Mouse (Mus musculus): ENCODE measurements around the gene Rbpj. TPM values are rescaled to one million over a fixed set of nuclear protein-coding genes. Genes with fewer than 3 reads are reported as not detected.
A peak's percentile ranks its signal among the peaks of the same experiment; 100 is the strongest.
"Not testable (repeated sequence)": the region's sequence is repeated elsewhere in the genome, so short reads cannot be mapped to it uniquely, and the experiment has no call there.

Gene Rbpj
- polyA plus RNA-seq, 1 experiment from 2014 or later: 33.1 TPM

DNA sequence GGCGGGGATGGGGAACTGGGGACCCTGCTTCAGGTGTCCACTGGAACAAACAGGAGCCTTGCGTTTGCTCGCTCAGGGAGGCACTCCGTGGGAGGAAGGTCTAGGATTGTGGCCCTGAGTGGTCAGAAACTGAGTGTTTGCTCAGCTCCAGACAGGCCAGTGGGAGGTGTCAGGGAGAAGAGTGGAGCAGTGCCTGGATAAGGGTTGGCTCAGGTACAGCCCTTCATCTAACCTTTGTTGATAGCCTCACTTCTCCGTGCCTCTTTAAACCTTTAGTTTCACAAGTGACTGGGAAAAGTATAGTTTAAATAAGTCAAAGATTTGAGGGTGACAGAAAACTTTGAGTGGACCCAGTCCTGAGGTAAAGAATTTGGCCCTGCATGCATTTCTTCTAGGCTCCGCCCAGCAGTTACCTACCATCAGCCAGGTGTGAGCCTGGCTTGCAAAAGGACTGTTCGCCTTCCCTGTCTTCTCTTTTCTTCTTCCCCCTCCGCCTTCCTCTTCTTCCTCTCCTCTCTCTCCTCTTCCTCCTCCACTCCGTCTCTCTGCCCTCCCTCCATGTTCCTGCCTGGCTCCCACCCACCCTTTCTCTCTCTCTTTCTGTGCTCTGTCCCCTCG lies 204.5 kb downstream of the Rbpj start:
- no peak for ATAC-seq (ENCODE audit: low FRiP score, low TSS enrichment)
- 78% methylated on average over 10 of the region's 10 CpGs for WGBS

DNA sequence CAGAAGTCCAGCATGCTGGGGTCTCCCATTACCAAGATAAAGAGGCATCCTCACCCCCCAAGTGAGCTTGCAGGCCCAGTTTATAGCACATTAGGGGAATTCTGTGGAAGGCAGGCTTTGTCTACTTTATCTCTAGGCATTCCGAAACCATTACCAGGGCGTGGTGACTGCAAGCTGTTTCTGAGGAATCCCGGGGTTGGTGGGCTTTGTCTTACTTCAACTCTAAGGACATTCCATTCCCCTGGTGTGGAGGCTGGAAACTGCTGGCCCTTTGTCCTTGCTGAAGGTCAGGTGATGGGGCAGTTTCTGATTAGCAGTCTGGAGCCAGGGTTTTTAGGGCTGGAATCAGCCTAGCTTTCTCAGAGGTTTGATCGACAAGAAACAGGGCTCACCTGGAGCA lies 205.6 kb downstream of the Rbpj start:
- Histone ChIP-seq H3K9me3 (ENCODE audit: low read length) (no peaks in the 10 kb centered on the region), H3K27ac (ENCODE audit: low read length) (no peak overlapping the region), H3K9ac (replicated peaks; ENCODE audit: low read length) (no peak overlapping the region), H3K4me1 (ENCODE audit: insufficient read depth, low read length) (no peaks in the 10 kb centered on the region), H3K36me3 (ENCODE audit: insufficient read depth, low read length) (no peaks in the 10 kb centered on the region), H3K27me3 (ENCODE audit: insufficient read depth, low read length) (no peaks in the 10 kb centered on the region), H3K4me3 (ENCODE audit: low read length) (no peak overlapping the region), H3K4me2 (replicated peaks; ENCODE audit: low read depth, low read length) (no peak overlapping the region)
- 73% methylated on average over 4 of the region's 4 CpGs for WGBS
- no peak for ATAC-seq (ENCODE audit: low FRiP score, low TSS enrichment)

More for the DNA sequence above, 204.5 kb downstream of the Rbpj start:
- Histone ChIP-seq H3K9me3 (ENCODE audit: low read length) (no peaks in the 10 kb centered on the region), H3K4me3 (ENCODE audit: low read length) (no peak overlapping the region), H3K27ac (ENCODE audit: low read length) (no peak overlapping the region), H3K36me3 (ENCODE audit: insufficient read depth, low read length) (no peaks in the 10 kb centered on the region), H3K27me3 (ENCODE audit: insufficient read depth, low read length) (no peaks in the 10 kb centered on the region), H3K9ac (replicated peaks; ENCODE audit: low read length) (no peak overlapping the region), H3K4me1 (ENCODE audit: insufficient read depth, low read length) (no peaks in the 10 kb centered on the region), H3K4me2 (replicated peaks; ENCODE audit: low read depth, low read length) (no peak overlapping the region)

GRCm38 (mm10) chr5:53672352-53672751 lies 206.4 kb downstream of the Rbpj start:
- Histone ChIP-seq H3K4me3 (ENCODE audit: low read length) (no peak overlapping the region), H3K27ac (ENCODE audit: low read length) (no peak overlapping the region), H3K9me3 (ENCODE audit: low read length) (no peaks in the 10 kb centered on the region), H3K27me3 (ENCODE audit: insufficient read depth, low read length) (no peaks in the 10 kb centered on the region), H3K9ac (replicated peaks; ENCODE audit: low read length) (no peak overlapping the region), H3K4me2 (replicated peaks; ENCODE audit: low read depth, low read length) (no peak overlapping the region), H3K36me3 (ENCODE audit: insufficient read depth, low read length) (no peaks in the 10 kb centered on the region), H3K4me1 (ENCODE audit: insufficient read depth, low read length) (no peaks in the 10 kb centered on the region)
- 16% methylated on average over 5 of the region's 5 CpGs for WGBS
- ATAC-seq (ENCODE audit: low FRiP score, low TSS enrichment): peak; percentile 80

DNA sequence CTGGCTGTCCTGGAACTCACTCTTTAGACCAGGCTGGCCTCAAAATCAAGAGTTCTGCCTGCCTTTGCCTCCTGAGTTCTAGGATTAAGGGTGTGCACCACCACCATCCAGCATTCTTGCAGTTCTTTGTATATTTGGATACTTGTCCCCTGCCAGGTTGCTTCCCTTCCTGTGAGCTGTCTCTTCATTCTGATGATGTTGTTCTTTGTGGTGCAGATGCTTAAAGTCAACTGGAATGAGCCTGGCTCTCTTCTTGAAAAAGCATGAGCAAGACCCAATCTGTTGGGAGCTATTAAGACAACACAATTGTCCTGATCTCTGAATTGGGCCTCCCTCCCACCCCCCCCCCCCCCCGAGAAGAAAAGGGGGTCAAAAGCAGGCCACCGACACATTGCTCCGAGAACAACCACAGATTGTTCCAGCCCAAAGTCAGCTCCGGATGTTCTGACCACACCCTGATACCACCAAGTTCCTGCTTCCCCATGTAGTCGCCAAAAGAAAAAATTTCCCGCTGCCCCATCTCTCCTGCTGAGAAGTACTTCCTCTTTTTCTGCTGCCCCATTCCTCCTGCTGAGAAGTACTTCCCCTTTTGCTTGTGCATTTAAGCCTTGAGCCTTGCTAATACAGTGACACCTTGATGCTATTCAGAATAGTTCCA lies 207.7 kb downstream of the Rbpj start:
- not testable (repeated sequence) for ATAC-seq (ENCODE audit: low FRiP score, low TSS enrichment); H3K4me2 ChIP-seq (replicated peaks; ENCODE audit: low read depth, low read length); H3K36me3 ChIP-seq (ENCODE audit: insufficient read depth, low read length); H3K4me3 ChIP-seq (ENCODE audit: low read length); H3K9me3 ChIP-seq (ENCODE audit: low read length); H3K27ac ChIP-seq (ENCODE audit: low read length); H3K4me1 ChIP-seq (ENCODE audit: insufficient read depth, low read length); H3K9ac ChIP-seq (replicated peaks; ENCODE audit: low read length); H3K27me3 ChIP-seq (ENCODE audit: insufficient read depth, low read length)
- WGBS: 93% methylated on average over 6 of the region's 6 CpGs

DNA sequence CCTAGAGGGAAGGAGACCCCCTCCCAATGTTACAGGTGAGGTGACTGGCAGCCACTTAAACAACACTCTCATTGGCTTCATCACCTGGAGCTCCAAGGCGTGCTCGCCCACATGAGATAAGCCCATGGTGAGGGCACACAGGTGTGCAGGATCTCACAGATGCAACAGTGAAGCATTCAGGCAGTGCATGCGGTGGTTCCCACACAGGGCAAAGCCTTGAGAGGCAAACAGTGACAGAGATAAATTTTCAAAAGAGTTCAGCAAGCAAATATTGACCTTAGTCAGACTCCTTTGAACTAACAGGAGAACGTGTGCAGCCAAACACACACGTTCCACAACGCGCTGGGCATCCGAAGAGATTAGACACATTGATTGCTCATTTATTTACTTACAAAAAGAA lies 210.7 kb downstream of the Rbpj start:
- no peak overlapping the region for H3K4me3 ChIP-seq (ENCODE audit: low read length)
- ATAC-seq (ENCODE audit: low FRiP score, low TSS enrichment): no peak
- H3K4me2 ChIP-seq (replicated peaks; ENCODE audit: low read depth, low read length): no peak overlapping the region
- no peaks in the 10 kb centered on the region for H3K4me1 ChIP-seq (ENCODE audit: insufficient read depth, low read length)
- no peak overlapping the region for H3K27ac ChIP-seq (ENCODE audit: low read length)
- no peaks in the 10 kb centered on the region for H3K36me3 ChIP-seq (ENCODE audit: insufficient read depth, low read length)
- WGBS: 73% methylated on average over 8 of the region's 8 CpGs
- H3K9me3 ChIP-seq (ENCODE audit: low read length): no peaks in the 10 kb centered on the region
- no peak overlapping the region for H3K9ac ChIP-seq (replicated peaks; ENCODE audit: low read length)
- no peaks in the 10 kb centered on the region for H3K27me3 ChIP-seq (ENCODE audit: insufficient read depth, low read length)

- no peak overlapping the region for H3K9ac ChIP-seq (replicated peaks; ENCODE audit: low read length)
- H3K36me3 ChIP-seq (ENCODE audit: insufficient read depth, low read length): no peaks in the 10 kb centered on the region
- no peak overlapping the region for H3K4me3 ChIP-seq (ENCODE audit: low read length)
- H3K27me3 ChIP-seq (ENCODE audit: insufficient read depth, low read length): no peaks in the 10 kb centered on the region
- H3K4me2 ChIP-seq (replicated peaks; ENCODE audit: low read depth, low read length): no peak overlapping the region
- no peaks in the 10 kb centered on the region for H3K4me1 ChIP-seq (ENCODE audit: insufficient read depth, low read length)
- H3K9me3 ChIP-seq (ENCODE audit: low read length): no peaks in the 10 kb centered on the region
- 56% methylated on average over 13 of the region's 13 CpGs for WGBS
- no peak overlapping the region for H3K27ac ChIP-seq (ENCODE audit: low read length)
- no peak for ATAC-seq (ENCODE audit: low FRiP score, low TSS enrichment)
Observed at GRCm38 (mm10) chr5:53678036-53678767, 212.2 kb downstream of the Rbpj start.

DNA sequence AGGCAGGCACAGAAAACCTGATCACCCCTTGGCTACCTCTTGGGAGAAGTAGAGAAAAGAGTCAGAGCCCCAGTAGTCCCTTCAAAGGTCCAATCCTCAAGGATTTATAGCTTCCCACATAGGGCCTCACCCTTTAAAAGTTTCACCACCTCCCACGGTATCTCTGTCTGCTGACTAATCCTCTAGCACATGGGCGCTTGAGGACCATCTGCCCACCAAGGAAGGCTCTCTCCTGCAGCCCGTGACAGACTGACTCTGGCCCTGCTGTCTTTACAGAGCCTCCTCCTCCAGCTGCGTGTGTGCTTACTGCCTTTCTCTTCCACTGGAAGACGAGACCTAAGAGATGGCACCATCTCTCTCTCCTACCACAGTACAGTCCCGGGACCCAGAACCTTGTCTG lies 213.7 kb downstream of the Rbpj start:
- H3K9ac ChIP-seq (replicated peaks; ENCODE audit: low read length): no peak overlapping the region
- H3K9me3 ChIP-seq (ENCODE audit: low read length): no peaks in the 10 kb centered on the region
- H3K36me3 ChIP-seq (ENCODE audit: insufficient read depth, low read length): no peaks in the 10 kb centered on the region
- 41% methylated on average over 6 of the region's 6 CpGs for WGBS
- H3K4me1 ChIP-seq (ENCODE audit: insufficient read depth, low read length): no peaks in the 10 kb centered on the region
- no peak overlapping the region for H3K4me3 ChIP-seq (ENCODE audit: low read length)
- H3K27me3 ChIP-seq (ENCODE audit: insufficient read depth, low read length): no peaks in the 10 kb centered on the region
- no peak for ATAC-seq (ENCODE audit: low FRiP score, low TSS enrichment)
- no peak overlapping the region for H3K4me2 ChIP-seq (replicated peaks; ENCODE audit: low read depth, low read length)
- H3K27ac ChIP-seq (ENCODE audit: low read length): no peak overlapping the region

- H3K27me3 ChIP-seq (ENCODE audit: insufficient read depth, low read length): no peaks in the 10 kb centered on the region
- no peak overlapping the region for H3K4me3 ChIP-seq (ENCODE audit: low read length)
- WGBS: 86% methylated on average over 3 of the region's 3 CpGs
- H3K4me2 ChIP-seq (replicated peaks; ENCODE audit: low read depth, low read length): no peak overlapping the region
- H3K9me3 ChIP-seq (ENCODE audit: low read length): no peaks in the 10 kb centered on the region
- H3K36me3 ChIP-seq (ENCODE audit: insufficient read depth, low read length): no peaks in the 10 kb centered on the region
- no peak overlapping the region for H3K27ac ChIP-seq (ENCODE audit: low read length)
- no peaks in the 10 kb centered on the region for H3K4me1 ChIP-seq (ENCODE audit: insufficient read depth, low read length)
- ATAC-seq (ENCODE audit: low FRiP score, low TSS enrichment): no peak
- H3K9ac ChIP-seq (replicated peaks; ENCODE audit: low read length): no peak overlapping the region
Observed at GRCm38 (mm10) chr5:53683916-53684315, 218.0 kb downstream of the Rbpj start.

- Histone ChIP-seq H3K9me3 (ENCODE audit: low read length) (no peaks in the 10 kb centered on the region), H3K4me1 (ENCODE audit: insufficient read depth, low read length) (no peaks in the 10 kb centered on the region), H3K9ac (replicated peaks; ENCODE audit: low read length) (no peak overlapping the region), H3K4me3 (ENCODE audit: low read length) (no peak overlapping the region), H3K27me3 (ENCODE audit: insufficient read depth, low read length) (no peaks in the 10 kb centered on the region), H3K27ac (ENCODE audit: low read length) (no peak overlapping the region), H3K4me2 (replicated peaks; ENCODE audit: low read depth, low read length) (no peak overlapping the region), H3K36me3 (ENCODE audit: insufficient read depth, low read length) (no peaks in the 10 kb centered on the region)
- 77% methylated on average over 1 of the region's 1 CpGs for WGBS
- no peak for ATAC-seq (ENCODE audit: low FRiP score, low TSS enrichment)
Observed at GRCm38 (mm10) chr5:53684417-53684816, 218.5 kb downstream of the Rbpj start.

DNA sequence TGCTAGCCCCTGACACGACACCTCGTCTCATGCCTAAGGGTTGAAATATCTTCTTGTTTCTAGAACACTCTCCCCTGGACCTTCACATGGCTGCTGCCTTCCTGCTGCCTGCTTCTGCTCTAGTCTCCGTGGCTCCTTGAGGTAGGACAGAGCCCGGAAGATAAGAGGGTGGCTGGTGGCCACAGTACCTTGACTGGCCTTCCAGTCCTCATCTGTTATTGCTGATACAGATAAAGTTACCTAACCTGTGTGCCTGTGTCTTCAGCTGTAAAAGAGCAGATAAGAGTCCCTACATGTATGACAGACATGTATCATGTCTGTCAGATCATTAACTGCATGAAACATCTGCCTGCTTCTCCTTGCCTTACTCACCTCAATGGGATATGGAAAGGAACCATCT lies 219.7 kb downstream of the Rbpj start:
- no peak for ATAC-seq (ENCODE audit: low FRiP score, low TSS enrichment)
- Histone ChIP-seq H3K27me3 (ENCODE audit: insufficient read depth, low read length) (no peaks in the 10 kb centered on the region), H3K36me3 (ENCODE audit: insufficient read depth, low read length) (no peaks in the 10 kb centered on the region), H3K4me3 (ENCODE audit: low read length) (no peak overlapping the region), H3K4me1 (ENCODE audit: insufficient read depth, low read length) (no peaks in the 10 kb centered on the region), H3K4me2 (replicated peaks; ENCODE audit: low read depth, low read length) (no peak overlapping the region), H3K27ac (ENCODE audit: low read length) (no peak overlapping the region), H3K9me3 (ENCODE audit: low read length) (no peaks in the 10 kb centered on the region), H3K9ac (replicated peaks; ENCODE audit: low read length) (no peak overlapping the region)
- WGBS: 78% methylated on average over 4 of the region's 4 CpGs
